Mouse (Mus musculus): ENCODE data around the gene Castor1. TPM values are rescaled to one million over a fixed set of nuclear protein-coding genes. Genes with fewer than 3 reads are reported as not detected.
A peak's percentile ranks its signal among the peaks of the same experiment; 100 is the strongest.

Gene Castor1
- total and polyA plus RNA-seq, 3 experiments = 3.5 to 14.6 (median 4.1) TPM

- DNase-seq = no peak
Measured at GRCm38 (mm10) chr11:4206563-4206962, 11.5 kb upstream of the Castor1 start.

GRCm38 (mm10) chr11:4207655-4208054 lies 10.4 kb upstream of the Castor1 start:
- DNase-seq = no peak

- DNase-seq = peak; percentile 1
Measured at GRCm38 (mm10) chr11:4209556-4209955, 8.5 kb upstream of the Castor1 start.

DNA sequence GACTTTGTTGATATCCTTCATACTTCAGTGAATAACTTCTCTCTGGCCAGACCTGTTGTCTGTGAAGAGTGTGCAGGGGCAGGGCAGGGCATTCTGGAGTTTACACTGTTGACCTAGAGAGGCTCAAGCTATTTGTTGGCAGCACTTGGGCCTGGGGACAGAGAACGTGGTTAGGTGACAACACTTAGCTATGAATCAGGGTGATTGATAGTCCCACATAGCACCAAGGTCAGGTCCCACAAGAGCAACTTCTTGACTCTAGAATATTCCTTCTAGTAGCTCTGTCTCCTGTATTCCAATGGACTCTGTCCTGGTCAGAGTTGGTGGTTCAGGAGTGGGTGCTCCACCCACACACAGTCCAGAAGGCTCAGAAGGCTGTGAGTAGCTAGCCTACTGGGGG lies 7.2 kb upstream of the Castor1 start:
- DNase-seq = peak; percentile 65

- DNase-seq = peak; percentile 59
Measured at GRCm38 (mm10) chr11:4213107-4213506, 4.9 kb upstream of the Castor1 start.

DNA sequence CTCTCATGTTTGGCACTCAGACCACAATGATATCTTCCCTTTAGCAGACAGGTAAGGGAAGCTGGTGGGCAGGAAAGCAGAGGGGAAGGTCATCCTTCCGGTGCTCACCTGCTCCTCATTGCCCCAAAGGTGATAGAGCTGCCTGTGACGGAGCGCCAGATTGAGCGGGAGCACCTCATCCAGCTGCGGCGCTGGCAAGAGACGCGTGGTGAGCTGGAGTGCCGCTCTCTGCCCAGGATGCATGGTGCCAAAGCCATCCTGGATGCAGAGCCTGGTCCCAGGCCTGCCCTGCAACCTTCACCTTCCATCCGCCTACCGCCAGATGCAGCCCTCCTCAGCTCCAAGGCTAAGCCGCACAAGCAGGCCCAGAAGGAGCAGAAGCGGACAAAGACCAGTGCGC lies 3.5 kb upstream of the Castor1 start:
- DNase-seq = no peak

- DNase-seq = no peak
Measured at GRCm38 (mm10) chr11:4215061-4215460, 3.0 kb upstream of the Castor1 start.

DNA sequence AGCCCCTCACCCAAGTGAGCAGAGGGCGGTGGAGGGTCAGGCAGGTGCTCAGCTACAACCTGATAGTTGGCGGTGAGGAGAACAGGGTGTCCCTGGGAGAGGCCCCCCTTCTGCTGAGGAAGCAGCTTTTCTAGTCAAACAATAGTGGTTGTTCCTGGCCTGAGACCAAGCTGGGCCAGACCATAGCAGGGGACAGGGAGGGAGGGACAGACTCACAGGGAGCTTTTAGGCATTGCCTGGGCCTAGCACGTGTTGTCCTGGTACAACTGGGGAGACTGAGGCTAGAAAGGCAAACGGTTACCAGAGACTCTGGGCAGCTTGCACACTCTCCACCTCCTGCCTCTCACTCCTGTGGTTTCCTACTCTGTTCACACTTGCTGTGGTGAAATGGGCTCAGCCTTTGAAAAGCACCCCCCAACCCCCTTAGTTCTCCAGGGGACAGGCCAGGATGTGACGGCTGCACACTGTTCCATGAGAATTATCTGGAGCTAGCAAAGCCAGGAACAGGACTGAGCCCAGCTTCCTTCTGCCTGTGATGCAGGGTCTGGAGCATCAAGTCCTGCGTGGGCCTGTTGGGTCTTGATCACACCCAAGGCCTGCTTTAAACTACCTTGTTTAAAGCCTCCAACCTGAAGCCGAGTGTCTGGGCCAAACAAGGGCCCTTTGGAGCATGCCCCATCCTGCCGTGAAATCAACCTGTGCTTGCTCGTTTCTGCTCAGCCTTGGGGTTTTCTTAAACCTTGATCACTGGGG lies 1.6 kb upstream of the Castor1 start:
- peak; percentile 60 for DNase-seq

- DNase-seq = no peak
Measured at GRCm38 (mm10) chr11:4218637-4219036, 612 bp downstream of the Castor1 start.

- DNase-seq = peak; percentile 87
Measured at GRCm38 (mm10) chr11:4219317-4219751, 1.3 kb downstream of the Castor1 start.

DNA sequence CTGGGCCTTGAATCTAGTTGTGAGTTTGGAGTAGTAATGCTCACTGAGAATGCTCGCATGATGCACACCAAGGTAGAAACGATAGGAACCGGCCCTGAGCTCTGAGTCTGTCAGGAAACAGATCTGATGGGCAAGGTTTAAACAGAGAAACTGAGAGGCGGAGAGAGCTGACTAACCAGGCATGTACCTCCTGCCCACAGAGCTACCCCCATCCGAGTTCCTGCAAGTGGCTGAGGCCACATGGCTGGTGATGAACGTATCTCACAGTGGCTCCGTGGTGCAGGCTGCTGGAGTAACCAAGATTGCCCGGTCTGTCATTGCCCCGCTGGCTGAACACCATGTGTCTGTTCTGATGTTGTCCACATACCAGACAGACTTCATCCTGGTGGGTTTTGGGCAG lies 1.9 kb downstream of the Castor1 start:
- DNase-seq = no peak

- DNase-seq = peak; percentile 83
Measured at GRCm38 (mm10) chr11:4220443-4221400, 2.7 kb downstream of the Castor1 start.

DNA sequence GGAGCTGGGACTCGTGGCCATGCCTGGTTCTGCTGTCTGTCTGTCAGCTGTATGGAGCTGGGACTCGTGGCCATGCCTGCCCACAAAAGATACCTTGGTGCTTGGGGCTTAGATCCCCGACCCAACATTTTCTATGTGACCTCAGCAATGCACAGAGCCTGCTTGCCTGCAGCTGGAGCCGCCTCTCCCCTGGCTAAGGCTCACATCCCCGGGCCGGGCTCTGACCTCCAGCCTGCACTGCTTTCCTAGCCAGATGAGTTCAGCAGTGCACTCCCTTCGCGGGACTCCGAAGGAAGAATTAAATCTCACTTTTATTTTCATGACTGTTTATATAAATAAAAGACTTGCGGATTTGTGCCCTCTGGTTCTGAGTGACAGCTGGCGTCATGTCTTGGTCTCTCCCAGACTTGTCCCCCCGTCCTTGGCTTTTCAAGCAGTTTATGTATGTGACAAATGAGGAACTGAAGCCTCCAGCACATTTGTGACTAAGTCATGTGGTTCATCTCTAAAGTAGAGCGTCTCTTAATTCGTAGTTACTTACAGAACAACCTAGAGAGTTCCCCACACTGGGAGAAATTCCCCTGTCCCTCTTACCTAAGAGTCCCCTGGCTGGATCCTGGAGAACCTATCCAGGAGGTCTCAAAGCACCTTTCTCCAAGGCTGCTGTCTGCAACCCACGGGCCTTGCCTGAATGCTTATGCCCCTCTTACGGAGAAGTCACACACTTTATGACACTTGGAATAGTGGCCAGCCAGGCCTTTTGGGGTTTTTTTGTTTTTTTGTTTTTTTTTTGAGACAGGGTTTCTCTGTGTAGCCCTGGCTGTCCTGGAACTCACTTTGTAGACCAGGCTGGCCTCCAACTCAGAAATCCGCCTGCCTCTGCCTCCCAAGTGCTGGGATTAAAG lies 4.3 kb downstream of the Castor1 start:
- DNase-seq = no peak

- no peak for DNase-seq
Measured at GRCm38 (mm10) chr11:4223393-4224188, 5.6 kb downstream of the Castor1 start.

DNA sequence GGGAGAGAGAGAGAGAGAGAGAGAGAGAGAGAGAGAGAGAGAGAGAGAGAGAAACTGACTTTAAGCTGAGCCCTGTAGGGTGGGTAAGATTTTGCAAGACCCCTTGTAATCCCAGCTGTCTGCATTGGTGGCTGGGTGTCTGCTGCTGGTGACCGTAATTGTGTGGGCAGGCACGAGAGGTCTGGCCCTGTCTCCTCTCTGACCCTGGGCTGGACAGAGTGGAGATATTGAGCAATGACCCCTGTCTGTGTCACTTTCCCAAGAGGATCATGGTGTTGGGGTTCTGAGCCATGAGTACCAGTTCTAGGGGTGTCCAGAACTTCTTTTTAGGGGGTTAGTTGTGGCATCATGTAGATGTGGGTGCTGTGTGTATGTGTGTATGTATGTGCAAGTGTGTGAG lies 6.2 kb downstream of the Castor1 start:
- peak; percentile 68 for DNase-seq

- no peak for DNase-seq
Measured at GRCm38 (mm10) chr11:4226569-4227325, 8.7 kb downstream of the Castor1 start.

GRCm38 (mm10) chr11:4228463-4228862 lies 10.4 kb downstream of the Castor1 start:
- peak; percentile 74 for DNase-seq

GRCm38 (mm10) chr11:4229841-4230240 lies 11.8 kb downstream of the Castor1 start:
- peak; percentile 50 for DNase-seq

DNA sequence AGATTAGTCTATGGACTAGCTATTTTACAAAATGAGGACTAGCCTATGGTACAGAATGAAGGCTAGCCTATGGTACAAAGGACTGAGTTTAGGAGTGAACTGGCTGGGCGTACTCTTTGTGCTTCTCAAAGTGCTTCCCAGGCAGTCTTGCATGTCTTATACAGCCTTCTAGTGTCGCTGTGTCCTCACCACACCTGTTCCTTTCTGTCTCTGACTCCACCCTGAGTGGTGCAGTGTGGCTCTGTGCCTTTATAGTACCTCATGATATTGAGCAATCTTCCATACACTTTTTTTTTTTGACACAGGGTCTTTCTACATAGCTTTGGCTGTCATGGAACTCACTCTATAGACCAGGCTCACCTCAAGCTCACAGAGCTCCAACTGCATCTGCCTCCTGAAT lies 13.4 kb downstream of the Castor1 start:
- DNase-seq = no peak

- DNase-seq = no peak
Measured at GRCm38 (mm10) chr11:4232644-4233043, 14.6 kb downstream of the Castor1 start.
